Mouse (Mus musculus): ENCODE measurements around the gene Nt5c. TPM values are rescaled to one million over a fixed set of nuclear protein-coding genes. Genes with fewer than 3 reads are reported as not detected.
A peak's percentile ranks its signal among the peaks of the same experiment; 100 is the strongest.
"Not testable (repeated sequence)": the region's sequence is repeated elsewhere in the genome, so short reads cannot be mapped to it uniquely, and the experiment has no call there.

Nt5c gene
- polyA plus RNA-seq, 1 experiment from 2014 or later, result 81.6 TPM

DNA sequence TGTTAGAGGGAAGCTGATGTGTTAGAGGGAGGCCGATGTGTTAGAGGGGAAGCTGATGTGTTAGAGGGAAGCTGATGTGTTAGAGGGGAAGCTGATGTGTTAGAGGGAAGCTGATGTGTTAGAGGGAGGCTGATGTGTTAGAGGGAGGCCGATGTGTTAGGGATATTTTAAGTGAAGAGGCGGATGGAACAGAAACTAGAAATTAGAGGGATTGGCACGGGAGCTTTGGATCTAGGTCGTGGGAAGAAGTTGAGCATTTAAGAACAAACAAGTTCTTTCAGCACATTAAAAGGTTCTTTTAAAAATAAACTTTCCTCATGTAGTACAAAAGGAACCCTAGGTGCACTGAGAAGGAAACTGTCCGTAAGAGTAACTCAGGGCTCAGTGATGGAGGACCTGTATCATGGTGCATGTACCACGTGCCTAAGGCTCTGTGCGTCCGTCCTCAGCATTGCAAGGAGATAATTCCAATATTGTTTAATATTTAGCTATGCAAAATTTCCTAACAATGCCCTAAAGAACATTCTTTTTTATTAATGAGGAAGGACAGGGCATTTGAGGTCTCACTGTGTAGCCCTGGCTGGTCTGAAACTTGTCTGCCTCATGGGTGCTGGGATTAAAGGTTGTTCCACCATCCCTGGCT lies 13.2 kb downstream of the Nt5c start:
- Histone ChIP-seq H3K27me3 (no peaks in the 10 kb centered on the region), H3K36me3 (no peaks in the 10 kb centered on the region; the same call in 1 of the 2 replicates), H3K4me3 (no peak overlapping the region), H3K4me2 (replicated peaks) (no peak overlapping the region), H3K27ac (replicated peaks) (no peak overlapping the region), H3K9me3 (no peaks in the 10 kb centered on the region), H3K9ac (replicated peaks) (no peak overlapping the region), H3K4me1 (peaks cover 26% of the 10 kb centered on the region)
- 88% methylated on average over 9 of the region's 9 CpGs for WGBS
- no peak for ATAC-seq (ENCODE audit: low FRiP score, low read depth)

DNA sequence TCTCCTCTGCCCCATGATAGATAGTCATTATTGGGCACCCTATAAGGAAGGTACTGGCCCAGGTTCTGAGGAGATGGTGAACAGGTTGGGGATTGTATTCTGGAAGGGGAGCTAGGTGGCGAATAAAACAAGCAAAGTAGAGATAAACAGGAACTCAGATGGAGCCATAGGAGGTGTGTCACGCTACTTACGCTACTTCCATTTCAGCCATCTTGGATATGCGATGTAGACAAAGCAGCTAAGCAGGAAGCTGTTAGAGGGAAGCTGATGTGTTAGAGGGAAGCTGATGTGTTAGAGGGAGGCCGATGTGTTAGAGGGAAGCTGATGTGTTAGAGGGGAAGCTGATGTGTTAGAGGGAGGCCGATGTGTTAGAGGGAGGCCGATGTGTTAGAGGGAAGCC lies 14.3 kb downstream of the Nt5c start:
- H3K4me2 ChIP-seq (replicated peaks); H3K9ac ChIP-seq (replicated peaks); H3K27me3 ChIP-seq; H3K4me3 ChIP-seq; ATAC-seq (ENCODE audit: low FRiP score, low read depth); H3K9me3 ChIP-seq; H3K36me3 ChIP-seq; H3K27ac ChIP-seq (replicated peaks): not testable (repeated sequence)
- peaks cover 27% of the 10 kb centered on the region for H3K4me1 ChIP-seq
- WGBS, result 86% methylated on average over 7 of the region's 7 CpGs

DNA sequence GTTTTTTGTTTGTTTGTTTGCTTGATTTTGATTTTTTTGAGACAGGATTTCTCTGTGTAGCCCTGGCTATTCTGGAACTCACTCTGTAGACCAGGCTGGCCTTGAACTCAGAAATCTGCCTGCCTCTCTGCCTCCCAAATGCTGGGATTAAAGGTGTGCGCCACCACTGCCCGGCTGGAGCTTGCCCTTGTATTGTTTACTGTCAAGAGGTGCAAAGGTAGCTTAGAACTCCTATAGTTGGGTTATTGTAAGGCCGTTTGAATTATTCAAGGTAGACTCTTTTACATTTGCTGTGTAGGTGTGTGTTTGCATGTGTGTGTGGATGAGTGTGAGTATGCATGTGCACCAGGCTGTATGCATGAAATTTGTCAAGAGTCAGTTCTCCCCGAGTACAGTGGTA lies 15.0 kb downstream of the Nt5c start:
- Histone ChIP-seq H3K4me3 (peak overlapping the region; percentile 85; the same call in 1 of the 2 replicates), H3K4me1 (peaks cover 27% of the 10 kb centered on the region), H3K4me2 (replicated peaks) (peak overlapping the region; percentile 99)
- H3K9me3 ChIP-seq; H3K27ac ChIP-seq (replicated peaks); H3K9ac ChIP-seq (replicated peaks); ATAC-seq (ENCODE audit: low FRiP score, low read depth); H3K27me3 ChIP-seq; H3K36me3 ChIP-seq: not testable (repeated sequence)
- WGBS, result 79% methylated on average over 4 of the region's 4 CpGs

DNA sequence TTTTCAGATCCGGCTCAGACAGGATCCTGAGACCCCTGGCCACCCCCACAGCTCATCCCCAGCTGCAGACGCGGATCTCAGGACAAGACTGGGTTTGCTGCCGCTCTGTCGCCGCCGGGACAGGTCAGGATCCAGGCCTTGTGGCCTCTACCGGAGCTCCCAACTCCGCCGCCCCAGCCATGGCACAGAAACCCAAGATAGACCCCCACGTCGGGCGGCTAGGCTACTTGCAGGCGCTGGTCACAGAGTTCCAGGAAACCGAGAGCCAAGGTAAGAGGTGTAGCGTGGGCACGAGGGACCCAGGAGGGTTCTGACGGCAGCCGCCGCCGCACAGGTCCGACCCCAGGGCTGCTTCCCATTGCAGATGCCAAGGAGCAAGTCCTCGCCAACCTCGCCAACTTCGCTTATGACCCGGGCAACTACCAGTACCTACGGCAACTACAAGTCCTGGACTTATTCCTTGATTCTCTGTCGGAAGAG lies 15.9 kb downstream of the Nt5c start:
- Histone ChIP-seq H3K4me3 (peak overlapping the region; percentile 85), H3K4me2 (replicated peaks) (peak overlapping the region; percentile 99), H3K9me3 (no peaks in the 10 kb centered on the region), H3K27me3 (no peaks in the 10 kb centered on the region), H3K36me3 (no peaks in the 10 kb centered on the region; the same call in 1 of the 2 replicates), H3K4me1 (peaks cover 27% of the 10 kb centered on the region), H3K9ac (replicated peaks) (peak overlapping the region; percentile 82), H3K27ac (replicated peaks) (peak overlapping the region; percentile 35; the same call in 1 of the 2 replicates)
- 6% methylated on average over 28 of the region's 28 CpGs for WGBS
- ATAC-seq (ENCODE audit: low FRiP score, low read depth), result peak; percentile 16; the same call in 1 of the 2 replicates

DNA sequence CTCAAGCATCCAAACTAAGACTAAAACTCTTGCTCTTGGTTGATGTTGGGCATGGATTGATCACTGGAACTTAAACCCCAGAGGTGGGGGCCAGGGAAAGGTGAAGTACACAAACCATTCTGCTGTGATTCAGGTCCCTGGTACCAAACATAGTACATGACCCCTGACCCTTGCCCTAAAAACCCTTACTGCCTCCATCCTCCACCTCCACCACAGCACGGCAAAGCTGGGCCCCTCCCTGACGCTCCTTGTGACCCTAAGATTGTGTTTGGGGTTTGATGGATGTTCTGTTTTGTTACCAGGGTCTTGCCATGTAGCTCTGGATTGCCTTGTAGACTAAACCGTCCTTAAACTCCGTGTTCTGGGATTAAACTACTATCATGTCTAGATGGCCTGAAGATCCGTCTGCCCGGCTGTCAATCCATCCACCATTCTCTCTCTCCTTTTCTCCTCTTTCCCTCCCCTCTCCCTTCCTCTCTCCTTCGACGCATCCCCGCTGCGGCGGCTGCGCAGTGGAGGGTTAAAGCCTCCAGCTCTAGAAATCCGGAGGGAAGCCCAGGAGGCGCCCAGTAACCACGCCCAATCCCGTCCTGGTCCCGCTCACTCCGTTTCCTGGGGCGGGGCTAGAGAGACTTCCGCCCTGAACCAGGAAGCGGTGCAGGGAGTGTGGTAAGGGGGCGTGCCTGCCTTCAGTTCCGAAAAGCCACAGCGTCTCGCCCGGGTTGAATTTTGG lies 16.5 kb downstream of the Nt5c start, which contains the start of gene Armc7:
Armc7 (plus strand) TSS at position 643 of the 733 bp plus-strand sequence.
- Histone ChIP-seq H3K36me3 (no peaks in the 10 kb centered on the region; the same call in 1 of the 2 replicates), H3K4me3 (peak within 1 kb of the TSS; percentile 85), H3K27me3 (no peaks in the 10 kb centered on the region), H3K9ac (replicated peaks) (peak within 1 kb of the TSS; percentile 82), H3K9me3 (no peaks in the 10 kb centered on the region), H3K27ac (replicated peaks) (peak within 1 kb of the TSS; percentile 75), H3K4me1 (peaks cover 27% of the 10 kb centered on the region), H3K4me2 (replicated peaks) (peak within 1 kb of the TSS; percentile 99)
- 2% methylated on average over 26 of the region's 26 CpGs for WGBS
- ATAC-seq (ENCODE audit: low FRiP score, low read depth), result peak; percentile 97

DNA sequence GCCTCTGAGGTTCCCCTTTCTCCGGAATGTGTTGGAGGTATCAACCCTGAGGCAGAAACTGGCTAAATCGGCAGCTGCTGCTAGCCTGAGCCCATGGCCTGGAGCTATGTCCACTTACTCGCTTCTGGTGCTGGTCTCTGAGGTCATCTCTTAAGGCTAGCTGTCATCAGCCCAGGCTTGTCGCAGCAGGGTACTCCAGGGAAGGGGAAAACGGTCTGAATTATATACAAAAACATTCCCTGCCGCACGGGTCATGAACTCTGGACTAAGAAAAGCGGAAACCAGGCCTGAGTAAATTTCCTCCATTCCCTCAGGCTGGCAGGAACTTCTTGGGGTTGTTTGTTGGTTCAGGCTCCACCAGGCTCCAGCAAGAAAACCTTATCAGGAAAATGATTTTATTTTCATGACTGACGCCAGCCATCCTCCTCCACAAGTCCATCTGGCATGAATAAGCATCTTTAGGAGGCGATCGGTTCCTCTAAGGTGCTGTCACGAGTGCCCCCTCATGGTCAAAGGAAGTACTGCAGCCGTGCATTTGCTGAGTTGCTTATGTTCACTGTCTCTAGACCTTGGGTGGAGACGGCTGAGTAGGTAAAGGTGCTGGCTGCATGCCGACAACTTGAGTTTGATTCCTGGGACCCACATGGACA lies 17.9 kb downstream of the Nt5c start:
- Histone ChIP-seq H3K36me3 (no peaks in the 10 kb centered on the region), H3K4me2 (replicated peaks) (0 out of 2 replicates have a peak overlapping the region, but pooled peaks have one; percentile 9), H3K4me3 (no peak overlapping the region), H3K27me3 (no peaks in the 10 kb centered on the region), H3K27ac (replicated peaks) (peak overlapping the region; percentile 27; the same call in 1 of the 2 replicates), H3K4me1 (peaks cover 27% of the 10 kb centered on the region), H3K9ac (replicated peaks) (0 out of 2 replicates have a peak overlapping the region, but pooled peaks have one; percentile 12), H3K9me3 (no peaks in the 10 kb centered on the region)
- ATAC-seq (ENCODE audit: low FRiP score, low read depth), result no peak; the same call in 1 of the 2 replicates
- 22% methylated on average over 15 of the region's 15 CpGs for WGBS

DNA sequence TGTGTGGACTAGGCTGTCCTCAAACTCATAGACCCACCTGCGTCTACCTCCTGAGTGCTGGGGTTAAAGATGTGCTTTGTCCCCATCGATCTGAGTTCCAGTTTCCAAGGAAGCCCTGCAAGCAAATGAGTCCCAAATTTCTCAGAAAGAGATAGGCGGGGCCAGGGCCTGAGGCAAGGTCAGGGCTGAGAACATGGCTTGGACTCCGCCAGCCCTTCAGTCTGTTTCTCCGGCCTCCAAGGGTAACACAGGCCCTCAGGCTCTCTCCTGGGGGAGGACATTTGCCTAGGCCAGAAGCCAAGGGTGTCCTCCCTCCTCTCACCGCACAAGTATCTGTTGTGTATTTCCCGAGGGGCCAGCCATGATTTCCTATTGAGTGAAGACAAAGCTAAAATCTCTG lies 19.5 kb downstream of the Nt5c start:
- Histone ChIP-seq H3K4me1 (peaks cover 27% of the 10 kb centered on the region), H3K9ac (replicated peaks) (no peak overlapping the region), H3K36me3 (no peaks in the 10 kb centered on the region), H3K9me3 (no peaks in the 10 kb centered on the region), H3K4me3 (no peak overlapping the region), H3K27me3 (no peaks in the 10 kb centered on the region), H3K4me2 (replicated peaks) (no peak overlapping the region), H3K27ac (replicated peaks) (no peak overlapping the region)
- no peak for ATAC-seq (ENCODE audit: low FRiP score, low read depth)
- 86% methylated on average over 7 of the region's 7 CpGs for WGBS

DNA sequence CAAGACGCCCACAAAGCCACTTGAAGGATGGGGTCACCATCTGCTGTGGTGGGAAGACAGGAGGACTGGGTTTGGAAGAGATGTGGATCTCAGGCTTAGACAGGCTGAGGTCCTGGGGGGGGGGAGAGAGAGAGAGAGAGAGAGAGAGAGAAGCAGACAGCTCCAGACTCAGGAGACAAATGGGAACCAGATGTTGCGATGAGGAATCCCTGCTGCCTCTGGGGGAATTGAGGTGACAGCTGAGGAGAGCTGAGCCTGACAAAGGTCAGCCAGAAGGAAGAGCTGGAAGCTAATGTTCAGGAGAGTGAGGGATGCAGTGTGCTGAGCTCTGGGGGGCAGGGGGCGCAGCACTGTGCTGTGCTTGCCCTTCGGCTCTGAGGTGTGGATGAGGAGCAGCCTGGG lies 24.4 kb downstream of the Nt5c start:
- WGBS, result 55% methylated on average over 4 of the region's 4 CpGs
- Histone ChIP-seq H3K27me3 (no peaks in the 10 kb centered on the region; the same call in 1 of the 2 replicates), H3K4me1 (no peaks in the 10 kb centered on the region; the same call in 1 of the 2 replicates), H3K9ac (replicated peaks) (0 out of 2 replicates have a peak overlapping the region, but pooled peaks have one; percentile 34), H3K4me2 (replicated peaks) (no peak overlapping the region), H3K9me3 (no peaks in the 10 kb centered on the region), H3K27ac (replicated peaks) (no peak overlapping the region), H3K4me3 (no peak overlapping the region), H3K36me3 (no peaks in the 10 kb centered on the region)
- ATAC-seq (ENCODE audit: low FRiP score, low read depth), result no peak

DNA sequence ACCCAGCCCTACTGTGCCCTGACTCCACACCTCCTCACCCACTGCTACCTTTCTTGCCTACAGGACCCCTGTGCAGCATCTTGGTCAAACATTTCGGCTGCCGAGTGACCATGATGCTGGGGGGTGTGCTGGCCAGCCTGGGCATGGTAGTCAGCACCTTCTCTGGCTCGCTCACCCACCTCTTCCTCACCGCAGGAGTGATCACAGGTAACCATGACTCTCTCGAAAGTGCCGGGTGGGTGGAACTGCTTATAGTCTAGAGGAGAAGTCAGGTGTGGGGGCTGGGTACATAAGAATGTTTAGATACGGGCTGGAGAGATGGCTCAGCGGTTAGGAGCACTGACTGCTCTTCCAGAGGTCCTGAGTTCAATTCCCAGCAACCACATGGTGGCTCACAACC lies 26.8 kb downstream of the Nt5c start:
- no peaks in the 10 kb centered on the region for H3K9me3 ChIP-seq
- no peaks in the 10 kb centered on the region; the same call in 1 of the 2 replicates for H3K27me3 ChIP-seq
- WGBS, result 88% methylated on average over 8 of the region's 8 CpGs
- H3K9ac ChIP-seq (replicated peaks), result no peak overlapping the region
- H3K27ac ChIP-seq (replicated peaks), result no peak overlapping the region
- no peak for ATAC-seq (ENCODE audit: low FRiP score, low read depth)
- no peaks in the 10 kb centered on the region for H3K36me3 ChIP-seq
- no peaks in the 10 kb centered on the region; the same call in 1 of the 2 replicates for H3K4me1 ChIP-seq
- H3K4me2 ChIP-seq (replicated peaks), result no peak overlapping the region
- H3K4me3 ChIP-seq, result no peak overlapping the region

DNA sequence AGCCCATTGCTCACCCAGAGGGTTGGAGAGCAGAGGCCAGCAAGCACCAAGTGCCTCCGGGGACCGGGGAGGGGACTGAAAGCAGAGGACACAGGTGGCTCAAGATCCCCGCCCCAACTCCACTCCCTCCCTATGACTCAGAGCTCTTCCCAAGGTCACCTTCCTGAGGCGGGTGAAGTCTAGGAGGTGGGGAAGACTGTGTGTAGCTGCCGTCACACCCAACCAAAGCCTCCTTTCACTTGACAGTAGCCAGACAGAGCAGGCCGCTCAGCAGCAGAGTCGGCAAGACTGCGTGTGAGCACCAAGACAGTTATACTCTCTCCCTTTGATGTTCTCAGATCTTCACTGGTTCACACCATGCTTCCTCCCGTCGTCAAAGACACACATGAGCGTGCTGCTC lies 28.3 kb downstream of the Nt5c start:
- H3K4me2 ChIP-seq (replicated peaks), result no peak overlapping the region
- H3K4me3 ChIP-seq, result no peak overlapping the region
- no peak for ATAC-seq (ENCODE audit: low FRiP score, low read depth)
- no peaks in the 10 kb centered on the region for H3K36me3 ChIP-seq
- H3K9me3 ChIP-seq, result no peaks in the 10 kb centered on the region
- H3K4me1 ChIP-seq, result no peaks in the 10 kb centered on the region; the same call in 1 of the 2 replicates
- 77% methylated on average over 11 of the region's 11 CpGs for WGBS
- H3K27me3 ChIP-seq, result no peaks in the 10 kb centered on the region; the same call in 1 of the 2 replicates
- H3K9ac ChIP-seq (replicated peaks), result no peak overlapping the region
- H3K27ac ChIP-seq (replicated peaks), result no peak overlapping the region

DNA sequence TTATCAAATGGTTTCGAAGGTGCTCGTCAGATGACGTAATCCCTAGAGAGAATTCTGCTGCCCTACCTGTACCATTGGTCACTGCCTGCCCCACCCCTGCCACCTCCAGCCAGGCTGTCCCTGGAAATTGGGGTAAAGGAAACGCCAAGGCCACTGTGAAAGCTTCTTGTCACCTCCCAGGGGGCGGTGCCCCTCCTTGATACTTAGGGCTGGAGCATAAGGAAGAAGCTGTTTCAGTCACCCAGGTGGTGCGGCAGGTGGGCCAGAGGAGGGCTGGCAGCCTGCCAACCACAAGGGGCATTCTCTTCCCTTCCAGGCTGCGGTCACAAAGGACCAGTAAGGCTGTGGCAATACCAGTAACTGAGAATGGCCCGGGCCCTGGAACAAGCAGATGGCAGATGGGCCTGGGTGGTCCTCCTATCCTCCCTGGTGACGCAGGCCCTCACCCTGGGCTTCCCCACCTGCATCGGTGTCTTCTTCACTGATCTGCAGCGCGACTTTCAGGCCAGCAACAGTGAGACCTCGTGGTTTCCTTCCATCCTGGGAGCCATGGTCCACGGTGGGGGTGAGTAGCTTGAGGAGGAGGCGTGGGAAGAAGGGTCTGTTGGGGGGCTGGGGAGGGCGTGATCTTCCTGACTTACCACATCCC lies 29.3 kb downstream of the Nt5c start, which contains the start of gene Slc16a5:
Slc16a5 (plus strand) TSS at position 232 of the 649 bp plus-strand sequence.
- no peaks in the 10 kb centered on the region; the same call in 1 of the 2 replicates for H3K27me3 ChIP-seq
- no peaks in the 10 kb centered on the region for H3K9me3 ChIP-seq
- no peak within 1 kb of the TSS for H3K4me2 ChIP-seq (replicated peaks)
- H3K4me3 ChIP-seq, result no peak within 1 kb of the TSS
- WGBS, result 82% methylated on average over 16 of the region's 16 CpGs
- no peaks in the 10 kb centered on the region; the same call in 1 of the 2 replicates for H3K4me1 ChIP-seq
- no peak for ATAC-seq (ENCODE audit: low FRiP score, low read depth)
- H3K9ac ChIP-seq (replicated peaks), result no peak within 1 kb of the TSS
- no peak within 1 kb of the TSS for H3K27ac ChIP-seq (replicated peaks)
- no peaks in the 10 kb centered on the region for H3K36me3 ChIP-seq
